In genomic region chr1:154102871-154103596, GRCm38 (mm10) we compare ENCODE assay signal across 9 mouse cellular contexts.
DNase-seq lines count a peak whose midpoint lies in the region; ATAC-seq and TF ChIP-seq lines count a peak whose summit lies in the region.
"Had no signal": no experiment of that assay in that cellular context is flagged by ENCODE, and none has a peak within 500 bp of the region (broad histone marks: within the 10 kb centered on the region; RNA-seq: fewer than 3 reads in every experiment).

No protein-coding gene starts in this region.

- H3K4me3 ChIP-seq in E14TG2a.4 (replicated peaks; ENCODE audit: low read length) = 0 out of 2 replicates have a peak overlapping the region, but pooled peaks have one; percentile 3
- no peak overlapping the region for H3K4me3 ChIP-seq in forebrain, embryonic 16.5 days (replicated peaks; ENCODE audit: low read length)
- H3K4me3 ChIP-seq in lung, embryonic 16.5 days (ENCODE audit: low read length) = no peak overlapping the region

- no peaks in the 10 kb centered on the region for H3K27me3 ChIP-seq in E14TG2a.4 (ENCODE audit: insufficient read depth, low read length)
- H3K27me3 ChIP-seq in forebrain, embryonic 16.5 days (replicated peaks; ENCODE audit: control insufficient read depth, insufficient read depth, low read length) = no peaks in the 10 kb centered on the region
- no peaks in the 10 kb centered on the region for H3K27me3 ChIP-seq in lung, embryonic 16.5 days (ENCODE audit: control insufficient read depth, insufficient read depth, low read depth, low read length)

- peak; percentile 88 for ATAC-seq in forebrain, embryonic 16.5 days
- ATAC-seq in lung, embryonic 16.5 days (ENCODE audit: low read depth) = peak; percentile 92
- ATAC-seq: Patski had no signal

- DNase-seq in brain, embryonic 14.5 days (ENCODE audit: low read depth) = peak; percentile 77
- DNase-seq in heart, postnatal 25 days (ENCODE audit: low spot score) = peak; percentile 74
- DNase-seq in kidney, postnatal 36 days = peak; percentile 64 to 73
- peak; percentile 91 to 93 for DNase-seq in right cerebral cortex, postnatal 10 days (ENCODE audit: low spot score in 2 of 2)
- DNase-seq in thymus, postnatal 0 days (ENCODE audit: low spot score) = no peak

- no peaks in the 10 kb centered on the region for H3K36me3 ChIP-seq in E14TG2a.4 (ENCODE audit: insufficient read depth, low read length)
- no peaks in the 10 kb centered on the region for H3K36me3 ChIP-seq in forebrain, embryonic 16.5 days (ENCODE audit: control insufficient read depth, insufficient read depth)
- no peaks in the 10 kb centered on the region for H3K36me3 ChIP-seq in lung, embryonic 16.5 days (ENCODE audit: control insufficient read depth, insufficient read depth, low read length)

- no peak for TF ChIP-seq POLR2A in brain, embryonic 14.5 days (IDR thresholded peaks at IDR 0.05; ENCODE audit: borderline replicate concordance, extremely low read depth, insufficient read depth, insufficient read length, poor library complexity, severe bottlenecking)

- H3K4me2 ChIP-seq in forebrain, embryonic 16.5 days (ENCODE audit: low read length) = no peak overlapping the region
- H3K4me2 ChIP-seq in lung, embryonic 16.5 days (ENCODE audit: low read depth, low read length) = 0 out of 2 replicates have a peak overlapping the region, but pooled peaks have one; percentile 6

- peaks cover 67% of the 10 kb centered on the region for H3K4me1 ChIP-seq in E14TG2a.4 (replicated peaks; ENCODE audit: low read depth, low read length)
- peaks cover 8% of the 10 kb centered on the region for H3K4me1 ChIP-seq in forebrain, embryonic 16.5 days (replicated peaks; ENCODE audit: control insufficient read depth, insufficient read depth, low read length)
- peaks cover 5% of the 10 kb centered on the region; the same call in 1 of the 2 replicates for H3K4me1 ChIP-seq in lung, embryonic 16.5 days (replicated peaks; ENCODE audit: control insufficient read depth, insufficient read depth, low read length)

- H3K27ac ChIP-seq in forebrain, embryonic 16.5 days (ENCODE audit: low read length) = no peak overlapping the region; the same call in 1 of the 2 replicates
- peak overlapping the region; percentile 55 for H3K27ac ChIP-seq in lung, embryonic 16.5 days (ENCODE audit: low read length)

- no peak for TF ChIP-seq CTCF in E14TG2a.4 (conservative IDR thresholded peaks at IDR 0.05; ENCODE audit: low read length)
- TF ChIP-seq CTCF in brain, embryonic 14.5 days (IDR thresholded peaks at IDR 0.05; ENCODE audit: borderline replicate concordance, extremely low read depth, insufficient read depth, insufficient read length) = no peak

- intact Hi-C loops in heart, postnatal 25 days (cut with DNase I) = loop anchor here (5.0 kb wide), 1 partner anchor 71 kb away; no protein-coding TSS in a partner anchor

- no peak overlapping the region for H3K9ac ChIP-seq in forebrain, embryonic 16.5 days (replicated peaks; ENCODE audit: low read depth, low read length)
- no peak overlapping the region for H3K9ac ChIP-seq in lung, embryonic 16.5 days (ENCODE audit: low read length)

- 40% methylated on average over 15 of the region's 15 CpGs for WGBS in forebrain, embryonic 16.5 days
- 35% methylated on average over 15 of the region's 15 CpGs for WGBS in lung, embryonic 16.5 days

- H3K9me3 ChIP-seq in E14TG2a.4 (ENCODE audit: low read length) = peaks cover 7% of the 10 kb centered on the region; the same call in 1 of the 2 replicates
- H3K9me3 ChIP-seq in forebrain, embryonic 16.5 days (ENCODE audit: control insufficient read depth, low read length) = no peaks in the 10 kb centered on the region
- H3K9me3 ChIP-seq in lung, embryonic 16.5 days (ENCODE audit: control insufficient read depth, low read length) = no peaks in the 10 kb centered on the region
